Comparison of ENCODE assay signal across 10 mouse cellular contexts in the genomic region with DNA sequence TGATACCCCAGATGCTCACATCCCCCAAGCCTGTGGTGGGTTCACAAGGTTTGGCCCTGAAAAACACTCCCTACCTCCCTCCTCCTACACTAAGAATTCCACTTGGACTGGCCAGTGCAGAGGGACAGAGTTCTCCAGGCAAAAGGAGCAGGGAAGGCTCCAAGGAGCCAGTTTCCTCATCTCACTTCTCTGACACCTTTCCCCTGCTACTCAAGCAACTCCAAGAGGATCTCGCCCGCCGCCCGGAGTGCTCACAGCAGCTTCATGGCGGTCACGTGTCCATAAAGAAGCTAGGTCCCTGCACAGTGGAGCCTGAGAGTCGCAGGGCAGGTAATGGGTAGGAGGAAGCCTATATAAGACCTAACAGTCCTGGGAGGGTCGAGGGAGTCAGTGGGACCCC. TPM values are rescaled to one million over a fixed set of nuclear protein-coding genes. Genes with fewer than 3 reads are reported as not detected.
DNase-seq lines count a peak whose midpoint lies in the region; ATAC-seq and TF ChIP-seq lines count a peak whose summit lies in the region.
"Had no signal": no experiment of that assay in that cellular context is flagged by ENCODE, and none has a peak within 500 bp of the region (broad histone marks: within the 10 kb centered on the region; RNA-seq: fewer than 3 reads in every experiment).

No protein-coding gene starts in this region.

- DNase-seq in frontal cortex, postnatal 36 days (ENCODE audit: low spot score in 2 of 2), result no peak
- DNase-seq in intestine, embryonic 14.5 days (ENCODE audit: low spot score), result no peak
- no peak for DNase-seq in neural tube, embryonic 10.5 days (ENCODE audit: extremely low spot score, low spot score)
- peak; percentile 17 for DNase-seq in stomach, postnatal 0 days (ENCODE audit: low spot score)
- no peak for DNase-seq in spleen, postnatal 36 days (ENCODE audit: low spot score in 2 of 2)
- DNase-seq: cerebellum, postnatal 36 days had no signal

- H3K4me3 ChIP-seq in intestine, embryonic 14.5 days (ENCODE audit: low read depth, low read length), result no peak overlapping the region
- no peak overlapping the region for H3K4me3 ChIP-seq in intestine, postnatal 0 days (ENCODE audit: low read depth, low read length)
- no peak overlapping the region for H3K4me3 ChIP-seq in neural tube, embryonic 14.5 days (ENCODE audit: low read depth, low read length)
- no peak overlapping the region for H3K4me3 ChIP-seq in stomach, postnatal 0 days (ENCODE audit: low read depth, low read length)

- peak overlapping the region; percentile 24; the same call in 1 of the 2 replicates for H3K27ac ChIP-seq in intestine, embryonic 14.5 days (ENCODE audit: low read depth)
- no peak overlapping the region for H3K27ac ChIP-seq in intestine, postnatal 0 days (ENCODE audit: low read depth, low read length)
- no peak overlapping the region for H3K27ac ChIP-seq in neural tube, embryonic 14.5 days (ENCODE audit: low read depth, low read length)
- H3K27ac ChIP-seq in stomach, postnatal 0 days (replicated peaks), result peak overlapping the region; percentile 90

- ATAC-seq in frontal cortex, adult (ENCODE audit: low TSS enrichment), result 0 out of 2 replicates have a peak, but pooled peaks have one; percentile 3
- no peak for ATAC-seq in intestine, embryonic 14.5 days (replicated peaks; ENCODE audit: low FRiP score, low TSS enrichment, low read depth)
- no peak for ATAC-seq in intestine, postnatal 0 days
- ATAC-seq in neural tube, embryonic 14.5 days (ENCODE audit: low read depth), result peak; percentile 28; the same call in 1 of the 2 replicates
- no peak for ATAC-seq in stomach, postnatal 0 days (ENCODE audit: low FRiP score, low TSS enrichment)
- ATAC-seq: activated CD4-positive, CD25-positive, alpha-beta regulatory T cell, adult 4 months had no signal

- H3K9me3 ChIP-seq in intestine, embryonic 14.5 days (ENCODE audit: control insufficient read depth, low read length), result no peaks in the 10 kb centered on the region
- no peaks in the 10 kb centered on the region for H3K9me3 ChIP-seq in intestine, postnatal 0 days (ENCODE audit: control insufficient read depth)
- no peaks in the 10 kb centered on the region for H3K9me3 ChIP-seq in neural tube, embryonic 14.5 days (ENCODE audit: control insufficient read depth, low read length)
- H3K9me3 ChIP-seq in stomach, postnatal 0 days (ENCODE audit: control insufficient read depth, low read length), result no peaks in the 10 kb centered on the region

- H3K4me2 ChIP-seq in intestine, embryonic 14.5 days (ENCODE audit: low read length), result no peak overlapping the region
- H3K4me2 ChIP-seq in intestine, postnatal 0 days (replicated peaks; ENCODE audit: low read depth), result no peak overlapping the region
- no peak overlapping the region for H3K4me2 ChIP-seq in neural tube, embryonic 14.5 days (ENCODE audit: low read depth, low read length)
- H3K4me2 ChIP-seq in stomach, postnatal 0 days (replicated peaks; ENCODE audit: low read depth), result no peak overlapping the region

- no peak for TF ChIP-seq EP300 in stomach, postnatal 0 days (optimal IDR thresholded peaks at IDR 0.05)

- TF ChIP-seq CTCF in intestine, postnatal 0 days (IDR thresholded peaks at IDR 0.05; ENCODE audit: low read depth), result no peak
- TF ChIP-seq CTCF in stomach, postnatal 0 days (IDR thresholded peaks at IDR 0.05; ENCODE audit: low read depth), result no peak

- WGBS in intestine, embryonic 14.5 days, result 77% methylated on average over 8 of the region's 8 CpGs
- 89% methylated on average over 8 of the region's 8 CpGs for WGBS in intestine, postnatal 0 days
- WGBS in neural tube, embryonic 14.5 days, result 83% methylated on average over 8 of the region's 8 CpGs
- 83% methylated on average over 8 of the region's 8 CpGs for WGBS in stomach, postnatal 0 days

- H3K27me3 ChIP-seq in intestine, embryonic 14.5 days (replicated peaks; ENCODE audit: control insufficient read depth, insufficient read depth, low read length), result no peaks in the 10 kb centered on the region
- no peaks in the 10 kb centered on the region for H3K27me3 ChIP-seq in intestine, postnatal 0 days (replicated peaks; ENCODE audit: control insufficient read depth, insufficient read depth, low read length)
- no peaks in the 10 kb centered on the region for H3K27me3 ChIP-seq in neural tube, embryonic 14.5 days (ENCODE audit: control insufficient read depth, insufficient read depth, low read length)
- no peaks in the 10 kb centered on the region for H3K27me3 ChIP-seq in stomach, postnatal 0 days (ENCODE audit: control insufficient read depth, insufficient read depth, low read length)

- no peak overlapping the region for H3K9ac ChIP-seq in intestine, embryonic 14.5 days (ENCODE audit: low read length)
- no peak overlapping the region for H3K9ac ChIP-seq in intestine, postnatal 0 days (ENCODE audit: low read depth, low read length)
- H3K9ac ChIP-seq in neural tube, embryonic 14.5 days (replicated peaks; ENCODE audit: low read depth, low read length), result no peak overlapping the region
- H3K9ac ChIP-seq in stomach, postnatal 0 days (ENCODE audit: low read length), result no peak overlapping the region

- H3K4me1 ChIP-seq in intestine, embryonic 14.5 days (replicated peaks; ENCODE audit: control insufficient read depth, insufficient read depth, low read length), result peaks cover 11% of the 10 kb centered on the region; the same call in 1 of the 2 replicates
- no peaks in the 10 kb centered on the region for H3K4me1 ChIP-seq in intestine, postnatal 0 days (replicated peaks; ENCODE audit: control insufficient read depth, insufficient read depth, low read length)
- peaks cover 11% of the 10 kb centered on the region for H3K4me1 ChIP-seq in neural tube, embryonic 14.5 days (ENCODE audit: control insufficient read depth, insufficient read depth, low read length)
- H3K4me1 ChIP-seq in stomach, postnatal 0 days (replicated peaks; ENCODE audit: control insufficient read depth, insufficient read depth), result peaks cover 18% of the 10 kb centered on the region

- H3K36me3 ChIP-seq in intestine, embryonic 14.5 days (ENCODE audit: control insufficient read depth, insufficient read depth, low read length), result peaks cover 17% of the 10 kb centered on the region; the same call in 1 of the 2 replicates
- 0 out of 2 replicates have a peak, but pooled peaks cover 8% of the 10 kb centered on the region for H3K36me3 ChIP-seq in intestine, postnatal 0 days (ENCODE audit: control insufficient read depth, insufficient read depth)
- peaks cover 9% of the 10 kb centered on the region for H3K36me3 ChIP-seq in neural tube, embryonic 14.5 days (ENCODE audit: control insufficient read depth, insufficient read depth, low read length)
- no peaks in the 10 kb centered on the region for H3K36me3 ChIP-seq in stomach, postnatal 0 days (ENCODE audit: control insufficient read depth, insufficient read depth, low read length)

RNA-seq across cellular contexts. Expression of a gene that starts 14.5 kb away (rescaled TPM):
- 69.5 and 73.6 TPM in 2 replicates for polyA plus RNA-seq in intestine, embryonic 14.5 days (2014; fragmentation: Nextera tagmentation; extraction: Ambion mirVana)
- 42.3 and 43.7 TPM in 2 replicates for polyA plus RNA-seq in intestine, postnatal 0 days (2015; fragmentation: Nextera tagmentation; extraction: Ambion mirVana)
- polyA plus RNA-seq in neural tube, embryonic 14.5 days (2014; fragmentation: Nextera tagmentation; extraction: Ambion mirVana), result 77.7 and 113 TPM in 2 replicates
- polyA plus RNA-seq in stomach, postnatal 0 days (2015; fragmentation: Nextera tagmentation; extraction: Ambion mirVana), result 109 and 115 TPM in 2 replicates

RNA-seq across cellular contexts. Expression of a gene that starts 23.2 kb away (rescaled TPM):
- 28.0 and 30.5 TPM in 2 replicates for polyA plus RNA-seq in intestine, embryonic 14.5 days (2014; fragmentation: Nextera tagmentation; extraction: Ambion mirVana)
- 8.0 and 8.2 TPM in 2 replicates for polyA plus RNA-seq in intestine, postnatal 0 days (2015; fragmentation: Nextera tagmentation; extraction: Ambion mirVana)
- polyA plus RNA-seq in neural tube, embryonic 14.5 days (2014; fragmentation: Nextera tagmentation; extraction: Ambion mirVana), result 56.8 and 64.6 TPM in 2 replicates
- 23.5 and 24.2 TPM in 2 replicates for polyA plus RNA-seq in stomach, postnatal 0 days (2015; fragmentation: Nextera tagmentation; extraction: Ambion mirVana)

Comparison
In these comparisons a context has a peak if more than half of its experiments do, and no peak if none do; other contexts are left out.
1. H3K27ac ChIP-seq: peak in intestine, embryonic 14.5 days (single experiment) and stomach, postnatal 0 days (single experiment); none in intestine, postnatal 0 days (single experiment) and neural tube, embryonic 14.5 days (single experiment).
2. ATAC-seq: peak in frontal cortex, adult (single experiment) and neural tube, embryonic 14.5 days (single experiment); none in intestine, embryonic 14.5 days (single experiment), intestine, postnatal 0 days (single experiment) and stomach, postnatal 0 days (single experiment).